Mouse (Mus musculus) megakaryocyte, embryonic 14.5 days (primary cell): ENCODE results near the gene Olfr282. TPM values are rescaled to one million over a fixed set of nuclear protein-coding genes. Genes with fewer than 3 reads are reported as not detected.
"Not testable (repeated sequence)": the region's sequence is repeated elsewhere in the genome, so short reads cannot be mapped to it uniquely, and the experiment has no call there.

ENCODE experiments used
- H3K27me3 ChIP-seq: replicated peaks from 2 replicates; pipeline ENCODE3; 2012; ENCODE audit warnings: inconsistent platforms
- H3K36me3 ChIP-seq: replicated peaks from 2 replicates; pipeline ENCODE3; 2012; ENCODE audit warnings: low read length, inconsistent platforms, mixed read lengths
- H3K4me1 ChIP-seq: 2 replicates; pipeline ENCODE4 v1.6.1; 2012; ENCODE audit warnings: inconsistent platforms
- H3K4me3 ChIP-seq: replicated peaks from 2 replicates; pipeline ENCODE3; 2012; ENCODE audit warnings: moderate library complexity, mild to moderate bottlenecking, inconsistent platforms
- H3K9me3 ChIP-seq: 2 replicates; pipeline ENCODE4 v1.6.1; 2012; ENCODE audit warnings: inconsistent platforms
- FLI1 ChIP-seq: IDR thresholded peaks from 2 replicates; pipeline ENCODE4 v1.6.1; 2012; ENCODE audit warnings: low read length, inconsistent platforms, mixed read lengths
- GATA1 ChIP-seq: IDR thresholded peaks from 3 replicates; pipeline ENCODE4 v1.6.1; 2012; ENCODE audit warnings: mixed read lengths, low read length, inconsistent platforms, borderline replicate concordance
- polyA plus RNA-seq: library from polyadenylated mRNA; stranded (reverse); fragments of >175 nt; gene quantifications from 2 replicates; pipeline ENCODE4 v1.2.3, GENCODE M21; 2012; ENCODE audit warnings: low replicate concordance; ENCODE audit not compliant: insufficient read depth

The Olfr282 gene
- polyA plus RNA-seq, 1 experiment, result not detected

DNA sequence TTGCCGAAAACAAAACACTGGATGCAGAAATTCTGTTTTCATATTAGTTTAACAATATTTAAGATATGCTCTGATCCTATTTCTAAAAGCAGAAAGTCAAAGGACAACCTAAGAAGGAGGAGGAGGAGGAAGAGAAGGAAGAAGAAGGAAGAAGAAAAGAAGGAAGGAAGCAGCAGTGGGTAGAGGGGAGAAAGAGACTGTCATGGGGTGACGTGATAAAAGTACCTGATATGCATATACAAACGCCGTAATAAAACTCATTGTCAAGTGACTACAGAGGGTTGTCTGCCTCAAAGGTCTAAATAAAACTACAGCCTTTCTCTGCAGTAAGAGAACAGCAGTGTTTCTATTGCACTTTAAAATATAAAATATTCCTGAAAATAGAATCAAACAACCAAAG lies 15.0 kb upstream of the Olfr282 start:
- Histone ChIP-seq H3K4me1 (no peaks in the 10 kb centered on the region), H3K9me3 (peaks cover 6% of the 10 kb centered on the region), H3K27me3 (peaks cover 19% of the 10 kb centered on the region), H3K4me3 (no peak overlapping the region), H3K36me3 (no peaks in the 10 kb centered on the region)
- TF ChIP-seq FLI1 (no peak), GATA1 (no peak)

- H3K27me3 ChIP-seq, result peaks cover 17% of the 10 kb centered on the region
- not testable (repeated sequence) for H3K4me1 ChIP-seq, H3K4me3 ChIP-seq, H3K9me3 ChIP-seq, H3K36me3 ChIP-seq
Observed at GRCm38 (mm10) chr15:98416802-98417201, 14.2 kb upstream of the Olfr282 start.

DNA sequence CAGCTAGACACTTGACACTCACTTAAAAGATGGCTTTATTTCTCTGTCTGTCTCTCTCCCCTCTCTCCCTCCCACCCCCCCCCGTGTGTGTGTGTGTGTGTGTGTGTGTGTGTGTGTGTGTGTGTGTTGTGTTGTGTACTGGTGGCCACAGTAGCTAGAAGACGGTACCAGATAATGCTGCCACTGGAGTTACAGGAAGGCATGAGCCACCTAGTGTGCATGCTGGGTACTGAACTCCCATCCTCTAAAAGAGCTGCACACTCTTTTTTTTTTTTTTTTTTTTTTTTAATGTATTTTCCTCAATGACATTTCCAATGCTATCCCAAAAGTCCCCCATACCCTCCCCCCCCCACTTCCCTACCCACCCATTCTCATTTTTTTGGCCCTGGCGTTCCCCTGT lies 13.7 kb upstream of the Olfr282 start:
- not testable (repeated sequence) for H3K36me3 ChIP-seq, H3K4me3 ChIP-seq, H3K4me1 ChIP-seq

GRCm38 (mm10) chr15:98418096-98418495 lies 12.9 kb upstream of the Olfr282 start:
- Histone ChIP-seq H3K27me3 (peaks cover 18% of the 10 kb centered on the region), H3K9me3 (no peaks in the 10 kb centered on the region), H3K36me3 (no peaks in the 10 kb centered on the region), H3K4me1 (no peaks in the 10 kb centered on the region), H3K4me3 (no peak overlapping the region)
- TF ChIP-seq GATA1, result no peak
- no peak for TF ChIP-seq FLI1

More for the DNA sequence above, 13.7 kb upstream of the Olfr282 start:
- not testable (repeated sequence) for H3K9me3 ChIP-seq
- peaks cover 18% of the 10 kb centered on the region for H3K27me3 ChIP-seq

DNA sequence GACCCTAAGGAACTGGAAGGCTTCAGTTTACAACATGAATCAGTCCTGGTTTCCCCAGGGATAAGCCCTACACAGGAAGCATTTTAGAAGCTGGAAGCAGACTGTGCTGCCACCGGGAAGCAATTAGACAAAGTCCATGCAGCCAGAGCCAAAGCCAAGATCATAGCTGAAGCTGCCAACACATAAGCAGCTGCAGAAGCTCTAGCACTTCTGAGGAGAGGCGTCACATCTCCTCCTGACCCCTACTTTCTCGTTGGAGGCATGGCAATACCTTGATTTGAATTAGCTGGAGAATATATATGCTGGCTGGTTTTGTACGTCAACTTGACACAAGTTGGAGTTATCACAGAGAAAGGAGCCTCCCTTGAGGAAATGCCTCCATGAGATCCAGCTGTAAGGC lies 10.1 kb upstream of the Olfr282 start:
- Histone ChIP-seq H3K27me3 (peaks cover 25% of the 10 kb centered on the region), H3K9me3 (no peaks in the 10 kb centered on the region), H3K4me3 (no peak overlapping the region), H3K36me3 (no peaks in the 10 kb centered on the region), H3K4me1 (no peaks in the 10 kb centered on the region)
- TF ChIP-seq GATA1, result no peak
- TF ChIP-seq FLI1, result no peak

GRCm38 (mm10) chr15:98424326-98424725 lies 6.7 kb upstream of the Olfr282 start:
- peaks cover 26% of the 10 kb centered on the region for H3K27me3 ChIP-seq
- no peaks in the 10 kb centered on the region for H3K36me3 ChIP-seq
- H3K4me3 ChIP-seq, result no peak overlapping the region
- H3K9me3 ChIP-seq, result no peaks in the 10 kb centered on the region
- no peaks in the 10 kb centered on the region for H3K4me1 ChIP-seq
- TF ChIP-seq FLI1, result no peak

GRCm38 (mm10) chr15:98424753-98425152 lies 6.3 kb upstream of the Olfr282 start:
- H3K36me3 ChIP-seq, result no peaks in the 10 kb centered on the region

GRCm38 (mm10) chr15:98425188-98425587 lies 5.8 kb upstream of the Olfr282 start:
- Histone ChIP-seq H3K4me3 (no peak overlapping the region), H3K36me3 (no peaks in the 10 kb centered on the region), H3K4me1 (no peaks in the 10 kb centered on the region), H3K27me3 (peaks cover 23% of the 10 kb centered on the region), H3K9me3 (peaks cover 4% of the 10 kb centered on the region; the same call in 1 of the 2 replicates)
- TF ChIP-seq FLI1, result no peak
- no peak for TF ChIP-seq GATA1

More at GRCm38 (mm10) chr15:98424753-98425152, 6.3 kb upstream of the Olfr282 start:
- no peaks in the 10 kb centered on the region for H3K9me3 ChIP-seq
- no peaks in the 10 kb centered on the region for H3K4me1 ChIP-seq
- H3K4me3 ChIP-seq, result no peak overlapping the region
- no peak for TF ChIP-seq FLI1
- TF ChIP-seq GATA1, result no peak
- peaks cover 26% of the 10 kb centered on the region for H3K27me3 ChIP-seq

GRCm38 (mm10) chr15:98444561-98444960 lies 13.5 kb downstream of the Olfr282 start:
- H3K36me3 ChIP-seq, result no peaks in the 10 kb centered on the region
- H3K4me1 ChIP-seq, result no peaks in the 10 kb centered on the region
- no peaks in the 10 kb centered on the region for H3K9me3 ChIP-seq
- H3K27me3 ChIP-seq, result peaks cover 2% of the 10 kb centered on the region
- TF ChIP-seq FLI1 (no peak), GATA1 (no peak)
- H3K4me3 ChIP-seq, result no peak overlapping the region

GRCm38 (mm10) chr15:98448521-98448920 lies 17.5 kb downstream of the Olfr282 start:
- H3K36me3 ChIP-seq, result no peaks in the 10 kb centered on the region
- H3K4me1 ChIP-seq, result no peaks in the 10 kb centered on the region
- TF ChIP-seq GATA1 (no peak), FLI1 (no peak)
- H3K9me3 ChIP-seq, result no peaks in the 10 kb centered on the region
- H3K27me3 ChIP-seq, result peaks cover 10% of the 10 kb centered on the region
- H3K4me3 ChIP-seq, result no peak overlapping the region

DNA sequence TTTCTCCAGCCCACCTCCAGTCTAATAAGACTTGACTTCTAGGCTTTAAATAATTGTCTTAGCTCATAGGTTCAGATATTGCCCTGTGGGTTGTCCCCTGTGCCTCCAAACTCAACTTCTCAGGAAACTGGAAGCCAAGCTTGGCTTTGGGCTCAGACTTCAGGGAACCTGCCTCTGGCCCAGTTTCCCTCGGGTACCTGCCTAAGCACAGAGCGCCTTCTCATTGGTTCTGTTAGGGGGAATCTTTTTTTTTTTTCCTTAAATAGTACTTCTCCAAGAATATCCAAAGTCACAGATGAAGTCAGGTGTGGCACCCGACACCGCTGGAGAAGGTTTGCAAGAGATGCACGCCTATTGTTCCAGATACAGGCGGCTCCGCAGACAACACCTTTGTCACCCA lies 21.3 kb downstream of the Olfr282 start, which contains the start of gene Olfr281:
Gene Olfr281 (plus strand): TSS at position 301 of the 400 bp plus-strand sequence.
- Histone ChIP-seq H3K9me3 (no peaks in the 10 kb centered on the region), H3K36me3 (no peaks in the 10 kb centered on the region), H3K4me1 (no peaks in the 10 kb centered on the region), H3K4me3 (no peak within 1 kb of the TSS), H3K27me3 (peaks cover 25% of the 10 kb centered on the region)
- TF ChIP-seq GATA1 (no peak), FLI1 (no peak)

DNA sequence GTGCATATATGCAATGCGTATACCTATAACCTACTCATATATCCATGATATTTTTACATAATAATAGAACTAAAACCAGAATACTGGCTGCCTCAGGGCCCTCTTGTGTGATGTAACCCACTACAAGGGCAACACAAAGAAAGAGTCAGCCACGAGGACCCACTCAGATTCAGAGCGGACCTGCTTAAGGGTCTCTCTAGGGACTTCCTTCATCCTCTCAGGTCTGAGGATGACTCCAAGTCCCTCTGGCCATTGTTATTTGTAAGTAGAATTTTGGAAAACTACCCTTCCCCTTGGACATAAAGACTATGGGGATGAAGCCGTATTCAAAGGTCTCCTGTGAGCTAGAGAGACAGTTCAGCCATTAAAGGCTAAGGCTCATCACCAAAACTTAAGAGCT lies 38.6 kb downstream of the Olfr282 start, which contains the start of gene OR5BS1P:
Gene OR5BS1P (plus strand): TSS at position 301 of the 400 bp plus-strand sequence.
- no peaks in the 10 kb centered on the region; the same call in 1 of the 2 replicates for H3K4me1 ChIP-seq
- no peak within 1 kb of the TSS for H3K4me3 ChIP-seq
- no peak for TF ChIP-seq GATA1
- TF ChIP-seq FLI1, result no peak
- H3K36me3 ChIP-seq, result no peaks in the 10 kb centered on the region
- peaks cover 11% of the 10 kb centered on the region for H3K9me3 ChIP-seq
- peaks cover 42% of the 10 kb centered on the region for H3K27me3 ChIP-seq
